Mouse (Mus musculus) layer of hippocampus, adult 9-11 months (tissue): ENCODE measurements around the gene Rnf25.
A peak's percentile ranks its signal among the peaks of the same experiment; 100 is the strongest.

Experiments used
- DNase-seq: peaks from one replicate; pipeline ENCODE4 v3.0.0; 2022

Rnf25 gene

DNA sequence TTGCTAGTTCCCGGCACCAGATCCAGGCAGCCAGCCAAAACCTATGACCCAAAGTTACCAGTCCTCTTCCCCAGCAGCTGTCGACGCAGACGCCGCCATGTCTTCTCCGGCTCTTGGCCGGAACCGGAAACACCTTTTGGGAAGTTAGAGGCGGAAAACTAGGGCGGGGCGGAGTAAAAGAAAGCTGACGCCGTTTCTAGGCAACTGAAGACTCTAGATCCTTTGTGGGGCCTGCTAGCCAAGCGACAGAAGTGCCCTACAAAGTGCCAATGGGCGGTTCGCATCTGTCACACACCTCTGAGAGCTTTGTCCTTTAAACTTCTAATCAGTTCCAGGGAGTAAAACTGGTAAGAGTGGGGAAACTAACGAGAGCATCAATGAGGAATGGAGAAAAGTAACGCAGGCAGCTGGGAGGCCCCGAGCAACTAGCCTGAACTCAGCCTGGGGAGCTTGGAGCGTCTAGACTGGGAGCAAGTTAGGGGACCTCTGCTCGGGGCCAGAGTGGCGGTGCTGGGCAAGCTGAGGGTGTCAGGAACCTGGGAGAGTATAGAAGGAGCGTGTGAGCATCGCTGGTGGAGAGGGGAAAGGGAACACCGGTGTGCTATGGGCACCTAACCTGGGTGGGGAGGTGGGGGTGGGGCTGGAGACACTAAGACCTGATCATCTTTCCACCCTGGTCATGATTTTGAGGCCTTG, at the start of gene Rnf25, which contains the start of gene Stk36:
Rnf25 (minus strand) TSS at position 131 of the 696 bp plus-strand sequence.
Stk36 (plus strand) TSS at position 179 of the 696 bp plus-strand sequence.
- DNase-seq: peak; percentile 88

DNA sequence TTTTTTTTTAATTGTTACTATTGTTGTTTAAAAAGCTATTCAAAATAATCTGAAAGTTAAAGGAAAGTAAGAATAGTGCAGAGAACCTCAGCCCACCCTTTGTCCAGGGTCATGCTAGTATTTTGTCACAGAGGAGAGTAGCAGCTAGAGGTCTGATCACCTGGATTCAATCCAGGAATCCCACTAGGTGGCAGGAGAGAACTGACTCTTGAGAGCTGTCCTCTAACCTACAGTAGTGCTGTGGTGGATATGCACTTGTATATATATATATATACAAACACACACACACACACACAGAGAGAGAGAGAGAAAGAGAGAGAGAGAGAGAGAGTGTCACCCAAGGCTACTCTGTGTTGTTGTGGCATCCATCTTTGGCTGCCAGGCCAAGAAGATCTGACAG, 42.7 kb upstream of the Rnf25 start:
- DNase-seq: no peak

DNA sequence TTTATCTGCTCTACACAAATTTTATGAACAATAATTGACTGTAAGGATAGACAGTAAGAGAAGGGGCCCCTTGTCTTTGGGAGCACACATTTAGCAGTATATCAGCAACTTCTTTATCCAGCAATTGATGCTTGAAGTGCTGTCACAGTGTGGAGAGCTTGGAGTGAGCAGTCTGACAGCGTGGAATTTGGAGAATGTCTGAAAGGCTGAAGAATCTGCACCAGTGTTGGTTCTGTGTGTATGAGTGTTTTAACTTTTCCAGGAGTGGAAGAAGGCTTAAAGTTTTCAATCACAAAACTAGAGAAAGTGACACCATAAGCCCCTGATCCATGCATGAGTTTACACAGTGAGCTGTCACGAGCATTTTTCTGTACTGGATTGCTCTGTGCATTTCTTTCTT, 42.3 kb upstream of the Rnf25 start:
- DNase-seq: no peak

DNA sequence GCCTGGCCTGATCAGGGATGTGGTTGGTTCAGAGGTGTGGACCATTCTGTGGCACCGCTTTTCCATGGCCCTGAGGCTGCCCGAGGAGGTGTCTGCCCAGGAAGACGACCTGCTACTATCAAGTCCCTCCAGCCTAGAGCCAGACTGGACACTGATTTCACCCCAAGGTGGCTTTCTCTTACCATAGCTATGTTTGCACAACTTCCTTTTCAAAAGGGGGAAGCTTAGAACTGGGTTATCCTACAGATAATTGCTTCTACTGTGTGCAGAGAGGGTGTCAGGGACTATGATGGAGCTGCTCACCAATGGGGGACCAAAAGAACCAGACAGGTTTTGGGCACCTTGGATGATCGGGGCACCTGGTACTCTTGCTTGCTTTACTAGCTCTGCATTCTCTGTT, 31.5 kb upstream of the Rnf25 start:
- no peak for DNase-seq

DNA sequence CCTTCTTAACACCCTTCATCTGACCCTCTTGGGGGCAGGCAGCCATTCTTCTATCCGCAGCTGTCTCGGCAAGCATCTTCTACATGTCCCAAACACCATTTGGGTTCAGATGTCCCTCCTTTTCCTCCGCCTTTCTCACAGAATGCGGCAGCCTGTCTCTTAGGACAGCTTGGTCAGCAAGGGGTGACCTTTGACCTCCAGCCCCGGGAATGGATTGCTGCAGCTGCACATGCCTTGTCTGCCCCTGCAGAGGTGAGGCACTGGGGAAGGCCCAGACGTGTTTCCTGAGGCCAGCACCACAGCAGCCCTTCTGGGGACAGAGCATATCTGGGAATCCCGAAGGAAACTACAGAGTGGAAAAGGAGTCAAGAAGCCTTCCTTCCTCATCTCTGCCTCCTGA, 26.8 kb upstream of the Rnf25 start:
- DNase-seq: no peak

DNA sequence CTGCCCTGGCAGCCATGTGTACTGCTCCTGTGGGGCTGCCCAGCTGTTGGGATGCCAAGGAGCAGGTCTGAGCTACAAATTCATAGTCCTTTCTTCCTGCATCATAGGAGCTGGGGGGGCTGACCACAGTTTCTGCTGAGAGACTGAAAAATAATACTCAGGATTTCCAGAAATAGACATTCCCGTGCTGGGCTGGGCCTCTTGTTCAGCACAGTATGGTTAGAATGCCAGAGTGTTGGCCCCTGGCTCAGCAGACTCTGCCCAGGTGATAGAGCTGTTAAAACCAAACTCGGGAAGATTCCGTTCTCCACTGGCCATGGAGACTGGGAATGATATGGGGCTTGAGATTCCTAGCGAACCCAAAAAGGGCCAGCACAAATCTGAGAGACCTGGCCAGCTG, 24.9 kb upstream of the Rnf25 start:
- no peak for DNase-seq

DNA sequence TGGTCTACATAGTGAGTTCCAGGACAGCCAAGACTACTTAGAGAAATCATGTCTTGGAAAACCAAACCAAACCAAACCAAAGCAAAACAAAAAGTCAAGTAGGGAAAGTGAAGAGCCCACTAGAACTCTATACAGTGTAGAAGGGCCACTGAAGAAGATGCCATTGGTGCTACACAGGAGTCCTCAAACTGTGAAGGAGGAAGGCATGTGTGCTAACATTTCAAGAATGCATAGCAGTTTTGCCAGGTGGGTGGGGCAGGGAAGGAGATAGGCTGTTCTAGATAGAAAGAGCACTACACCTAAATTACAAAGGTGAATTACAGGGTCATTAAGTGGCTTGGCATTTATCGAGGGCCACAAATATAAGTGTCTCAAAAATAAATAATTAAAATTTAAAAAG, 23.0 kb upstream of the Rnf25 start:
- DNase-seq: no peak

DNA sequence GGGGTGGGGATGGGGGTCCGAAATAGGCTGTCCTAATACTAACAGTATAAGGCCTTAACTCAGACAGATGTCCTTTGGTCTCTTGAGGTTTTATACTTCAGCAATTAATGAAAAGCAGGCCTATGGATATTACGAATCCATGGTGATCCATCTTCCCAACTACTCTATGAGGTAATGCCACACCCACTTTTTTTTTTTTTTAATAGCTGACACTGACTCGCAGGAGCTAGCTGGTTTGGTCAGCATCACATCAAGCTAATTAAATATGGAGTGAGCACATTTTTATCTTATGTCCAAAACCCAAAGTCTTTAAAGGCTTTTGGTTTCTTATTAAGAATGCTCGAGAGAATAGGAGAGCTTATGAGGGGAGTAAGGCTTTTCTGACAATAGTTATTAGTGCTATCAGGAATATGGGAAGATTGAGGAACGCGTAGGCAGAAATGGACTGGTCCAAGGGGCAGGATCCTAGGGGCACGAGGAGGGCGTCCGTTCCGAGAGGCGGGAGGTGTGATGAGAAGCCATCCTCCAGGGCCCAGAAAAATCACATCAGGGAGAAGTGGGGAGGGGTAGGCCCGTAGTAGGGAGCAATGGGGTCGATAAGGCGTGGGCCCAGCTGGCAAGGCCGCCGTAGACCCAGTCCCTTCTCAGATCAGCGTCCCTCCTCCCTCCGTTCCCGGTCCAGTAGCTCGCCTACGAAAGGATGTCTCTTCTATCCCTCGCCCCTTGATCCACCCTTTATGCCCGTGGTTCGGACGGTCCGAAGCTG, 513 bp downstream of the Rnf25 start:
- DNase-seq: no peak

DNA sequence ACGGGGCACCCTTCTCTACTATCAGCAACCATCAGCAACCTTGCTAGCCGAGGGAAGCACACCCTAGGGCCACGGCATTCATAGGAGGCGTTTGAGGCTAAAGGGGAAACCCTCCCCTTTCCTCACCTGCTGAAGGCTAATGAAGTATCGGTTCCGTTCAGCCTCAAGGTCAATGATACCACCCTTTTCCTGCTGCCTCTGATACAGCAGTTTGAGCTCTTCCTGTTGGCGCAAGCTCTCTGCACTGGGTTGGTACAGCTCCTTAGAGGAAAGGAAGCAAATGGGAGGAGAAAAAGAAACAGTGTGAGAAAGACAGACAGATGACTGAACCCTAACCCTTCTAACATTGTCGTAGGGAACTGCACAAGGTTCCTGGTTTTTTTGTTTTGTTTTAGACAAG, 6.8 kb downstream of the Rnf25 start:
- DNase-seq: no peak

DNA sequence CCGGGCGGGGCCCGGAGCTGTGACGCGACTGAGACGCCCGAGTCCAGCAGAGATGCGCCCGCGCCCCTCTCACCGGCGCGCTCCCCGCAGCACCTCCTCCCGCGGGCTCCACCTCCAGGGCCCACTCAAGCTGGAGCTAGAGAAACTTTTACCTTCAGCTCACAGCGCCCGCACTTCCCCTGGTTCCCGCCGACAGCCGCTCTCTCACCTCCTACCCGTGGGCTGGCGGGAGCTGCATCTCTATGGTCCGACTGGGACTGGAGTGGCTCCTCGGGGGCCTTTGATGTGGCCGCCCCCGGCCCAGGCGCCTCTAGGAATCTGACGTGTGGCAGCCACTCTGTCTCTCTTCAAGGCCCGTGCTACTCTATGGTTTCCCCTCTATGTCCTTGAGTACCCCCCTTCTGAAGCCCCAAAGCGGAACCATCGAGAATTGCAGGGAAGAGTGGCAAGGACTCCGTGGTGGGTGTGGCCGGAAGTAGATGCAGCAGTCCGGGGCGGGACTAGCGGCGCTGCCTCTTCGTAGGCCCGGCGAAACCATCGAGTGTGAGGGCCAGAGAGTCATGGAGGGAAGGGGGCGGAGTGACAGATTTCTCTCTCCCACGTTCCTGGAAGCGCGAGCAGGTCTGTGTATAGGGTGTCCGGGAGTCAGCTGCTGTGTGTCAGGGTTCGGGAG, 13.3 kb downstream of the Rnf25 start, which contains the start of the genes Zfp142 and Bcs1l:
Zfp142 (minus strand) TSS at position 474 of the 673 bp plus-strand sequence.
Bcs1l (plus strand) TSS at position 517 of the 673 bp plus-strand sequence.
- peak; percentile 99 for DNase-seq

DNA sequence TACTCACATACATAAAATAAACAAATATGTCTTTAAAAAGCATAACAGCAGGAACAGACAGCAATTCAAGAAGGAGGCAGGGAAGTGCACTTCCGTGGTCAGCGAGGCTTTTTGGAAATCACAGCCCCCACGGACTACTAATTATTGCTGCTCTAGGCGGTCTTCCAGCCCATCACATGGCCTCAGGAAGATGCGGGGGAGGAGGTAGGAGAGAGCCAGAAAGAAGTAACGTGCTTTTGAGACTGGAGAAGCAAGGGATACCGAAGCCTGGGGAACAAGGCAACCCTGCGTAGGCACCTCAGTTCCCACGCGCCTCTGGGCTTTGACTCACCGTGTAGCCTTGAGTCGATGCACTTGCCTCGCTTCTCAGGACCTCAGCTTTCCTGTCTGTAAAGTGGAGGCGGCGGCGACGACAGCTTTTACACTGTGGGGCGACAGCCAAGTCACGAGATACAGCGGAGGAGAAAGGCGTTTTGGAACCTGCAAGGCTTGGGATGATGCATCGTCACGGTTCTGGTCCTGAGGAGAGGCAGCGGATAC, 13.9 kb downstream of the Rnf25 start:
- peak; percentile 68 for DNase-seq

DNA sequence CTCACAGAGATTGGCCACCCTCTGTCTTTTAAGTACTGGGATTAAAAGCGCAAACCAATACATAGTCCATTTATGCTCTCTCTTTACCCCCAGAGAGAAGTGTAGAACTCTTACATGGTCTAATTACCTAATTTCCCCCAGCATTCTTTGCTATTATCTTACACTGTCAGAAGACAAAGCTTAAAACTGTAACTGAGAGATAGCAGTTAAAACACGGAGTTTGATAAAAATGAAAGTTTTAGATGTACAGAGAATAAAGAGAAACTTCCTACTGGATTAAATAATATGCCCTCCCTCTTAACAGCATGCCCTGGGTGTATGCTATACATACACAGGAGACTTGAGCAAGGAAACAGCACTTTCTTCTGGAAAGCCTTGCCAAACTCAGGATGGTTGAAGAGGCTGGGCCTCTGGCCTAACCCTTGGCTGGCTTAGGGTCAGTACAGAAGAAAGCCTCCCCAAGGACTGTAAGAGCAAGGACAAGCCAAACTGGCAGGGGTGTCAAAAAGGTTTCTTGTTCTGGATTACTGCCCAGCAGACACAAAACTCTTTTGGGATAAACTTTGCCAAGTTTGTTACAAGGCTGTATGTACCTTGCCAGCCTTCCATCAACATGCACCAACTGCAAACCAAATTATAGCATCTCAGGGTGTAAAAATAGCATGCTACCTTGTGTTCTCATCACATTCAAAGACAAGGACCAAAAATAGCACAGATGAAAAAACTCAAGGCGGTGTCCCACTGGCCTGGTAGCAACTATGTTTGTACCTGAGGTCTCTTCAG, 16.4 kb downstream of the Rnf25 start:
- DNase-seq: no peak

DNA sequence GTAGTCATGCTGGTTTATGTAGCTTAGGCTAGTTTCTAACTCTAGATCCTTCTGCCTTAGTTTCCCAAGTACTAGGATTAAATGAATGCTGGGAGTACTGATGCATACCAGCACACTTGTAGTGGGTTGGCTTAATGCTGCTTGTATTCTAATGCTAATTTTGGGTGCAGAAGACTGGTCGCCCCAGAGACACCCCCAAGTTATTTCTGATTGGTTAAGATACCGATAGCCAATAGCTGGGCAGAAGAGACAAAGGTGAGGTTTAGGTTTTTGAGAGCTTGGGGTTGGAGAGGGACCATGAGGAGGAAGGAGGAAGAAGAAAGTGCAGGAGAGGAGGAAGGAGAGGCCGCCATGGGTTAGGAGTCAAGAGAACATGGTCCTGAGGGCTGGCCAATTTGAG, 18.6 kb downstream of the Rnf25 start:
- DNase-seq: no peak

DNA sequence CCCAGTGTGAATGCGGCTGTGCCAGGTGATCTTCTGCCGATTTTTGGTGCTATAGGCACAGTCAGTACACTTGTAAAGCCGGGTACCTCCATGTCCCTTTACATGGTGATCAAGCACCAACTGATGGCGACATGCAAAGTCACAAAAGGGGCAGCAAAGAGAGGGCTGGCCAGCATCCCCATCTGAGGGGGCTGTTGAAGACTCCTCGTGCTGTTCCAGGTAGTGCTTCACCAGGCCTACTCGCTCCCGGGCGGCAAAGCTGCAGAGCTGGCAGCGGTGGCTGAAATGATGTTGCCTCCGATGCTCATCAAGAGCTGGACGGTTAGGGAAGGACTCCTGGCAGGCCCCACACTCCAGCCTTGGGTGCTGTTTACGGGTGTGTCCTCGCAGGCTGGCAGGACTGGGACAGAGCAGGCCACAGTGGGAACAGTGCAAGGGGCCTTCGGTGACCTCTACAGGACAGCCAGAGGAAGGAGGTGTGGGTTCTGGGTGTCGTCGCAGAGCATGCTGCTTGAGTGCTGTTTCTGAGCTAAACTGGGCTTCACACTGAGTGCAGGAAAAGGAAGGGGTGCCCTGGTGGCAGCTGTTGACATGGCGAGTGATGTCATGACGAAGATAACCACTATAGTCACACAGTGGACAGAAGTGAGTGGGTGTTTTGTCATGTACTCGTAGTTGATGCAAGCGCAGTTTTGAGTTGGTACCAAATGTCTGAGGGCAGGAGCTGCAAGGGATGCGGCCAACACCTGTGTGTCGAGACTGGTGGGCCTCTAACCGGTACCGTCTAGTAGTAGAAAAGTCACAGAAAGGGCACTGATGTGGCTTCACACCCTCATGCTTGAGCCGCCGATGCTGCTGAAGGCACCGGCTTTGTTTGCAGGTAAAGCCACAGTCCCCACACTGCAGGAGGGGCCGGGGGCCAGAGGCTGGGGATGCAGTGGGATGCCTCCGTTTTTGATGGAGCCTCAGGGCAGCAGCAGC, 31.2 kb downstream of the Rnf25 start:
- no peak for DNase-seq

DNA sequence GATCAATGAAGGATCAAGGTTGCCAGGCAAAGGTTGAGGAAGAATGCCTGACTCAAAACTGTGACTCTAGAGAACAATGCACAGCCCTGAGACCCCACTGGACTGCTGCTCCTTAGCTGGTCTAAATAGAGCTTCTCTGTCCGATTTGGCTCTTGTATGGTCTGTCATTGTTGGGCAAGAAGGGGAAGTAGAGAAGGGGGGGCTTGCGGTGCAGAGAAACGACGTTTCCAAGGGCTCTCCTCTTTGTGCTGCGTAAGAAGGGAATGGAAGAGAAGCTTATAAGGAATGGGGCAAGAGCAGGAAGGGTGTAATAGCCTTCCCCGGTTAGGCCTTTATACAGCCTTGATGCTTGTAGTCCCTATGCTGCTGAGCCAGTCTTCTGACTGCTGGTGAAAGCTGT, 35.4 kb downstream of the Rnf25 start:
- DNase-seq: no peak

DNA sequence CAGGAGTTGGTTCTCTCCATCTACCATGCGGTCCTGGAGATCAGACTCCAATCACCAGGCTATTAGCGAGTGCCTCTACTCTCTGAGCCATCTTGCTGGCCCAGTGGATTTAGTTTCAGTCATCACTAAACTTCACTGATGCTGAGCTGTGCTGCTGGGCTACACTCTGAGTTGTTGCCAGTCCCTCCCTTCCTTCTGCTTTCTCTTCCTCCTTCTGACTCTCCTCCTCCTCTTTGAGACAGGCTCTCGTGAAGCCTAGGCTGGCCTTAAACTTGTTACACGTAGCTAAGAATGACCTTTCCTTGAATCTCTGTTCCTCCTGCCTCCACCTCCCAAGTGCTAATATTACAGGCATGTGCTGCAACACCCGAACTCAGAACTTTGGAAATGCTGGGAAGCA, 42.1 kb downstream of the Rnf25 start:
- no peak for DNase-seq

DNA sequence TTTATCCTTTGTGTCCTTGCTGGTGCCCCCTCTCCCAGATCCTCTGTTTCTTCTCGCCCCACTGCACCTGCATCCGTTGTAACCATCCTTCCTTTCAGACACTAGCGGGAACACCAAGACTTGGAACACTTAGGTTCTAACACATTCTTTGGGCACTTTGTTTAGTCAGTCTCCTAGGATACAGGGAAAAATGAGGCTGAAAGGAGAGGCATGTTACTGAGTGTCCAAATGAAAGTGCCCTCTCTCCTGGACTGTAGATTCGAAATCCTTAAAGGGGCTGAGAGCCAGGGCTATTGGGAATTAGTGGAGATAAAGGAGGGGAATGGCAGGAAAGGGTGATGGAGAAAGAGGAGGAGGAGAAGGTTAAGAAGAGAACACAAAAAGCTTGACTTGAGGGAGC, 57.0 kb downstream of the Rnf25 start, which contains the start of gene Usp37:
Usp37 (minus strand) TSS at position 101 of the 400 bp plus-strand sequence.
- no peak for DNase-seq
